ENCODE assay signal across 10 mouse cellular contexts in genomic region chr2:152905036-152905829, GRCm38 (mm10). TPM values are rescaled to one million over a fixed set of nuclear protein-coding genes. Genes with fewer than 3 reads are reported as not detected.
DNase-seq lines count a peak whose midpoint lies in the region; ATAC-seq lines count a peak whose summit lies in the region.
"Had no signal": no experiment of that assay in that cellular context is flagged by ENCODE, and none has a peak within 500 bp of the region (broad histone marks: within the 10 kb centered on the region; RNA-seq: fewer than 3 reads in every experiment).

No protein-coding gene starts in this region.

- H3K27ac ChIP-seq in heart, embryonic 15.5 days: peak overlapping the region; percentile 82

- peak overlapping the region; percentile 12 for H3K4me2 ChIP-seq in heart, embryonic 15.5 days

- 31% methylated on average over 11 of the region's 11 CpGs for WGBS in heart, embryonic 15.5 days

- H3K4me3 ChIP-seq in heart, embryonic 15.5 days: no peak overlapping the region

- H3K9ac ChIP-seq in heart, embryonic 15.5 days: no peak overlapping the region

- peak; percentile 7 for DNase-seq in cerebellum, adult 9-11 months
- no peak for DNase-seq in cerebellum, adult 18-20 months
- DNase-seq in lung, postnatal 10 days: peak; percentile 67
- DNase-seq in lung, postnatal 36 days: no peak
- DNase-seq in skeletal muscle tissue, adult 2 months (ENCODE audit: low read depth, low spot score): peak; percentile 97
- no peak for DNase-seq in layer of hippocampus, adult 9-10 months (ENCODE audit: low spot score)
- DNase-seq in spleen, adult 18-20 months: no peak
- DNase-seq: adrenal gland, adult 2 months had no signal

- peak; percentile 24; the same call in 1 of the 2 replicates for ATAC-seq in heart, embryonic 15.5 days (replicated peaks; ENCODE audit: insufficient number of reproducible peaks, insufficient read depth, low FRiP score, low read depth)

- peaks cover 3% of the 10 kb centered on the region for H3K27me3 ChIP-seq in heart, embryonic 15.5 days

- no peaks in the 10 kb centered on the region for H3K36me3 ChIP-seq in heart, embryonic 15.5 days

- no peaks in the 10 kb centered on the region for H3K9me3 ChIP-seq in heart, embryonic 15.5 days (replicated peaks)

- peaks cover 40% of the 10 kb centered on the region for H3K4me1 ChIP-seq in heart, embryonic 15.5 days (replicated peaks)

RNA-seq across cellular contexts. Expression of gene Mylk2, which starts 5.9 kb away (rescaled TPM):
- 0.11 and 0.15 TPM in 2 replicates for polyA plus RNA-seq in heart, embryonic 15.5 days (2015; fragmentation: Nextera tagmentation; extraction: Ambion mirVana)
- polyA plus RNA-seq: adrenal gland, adult 2 months; small intestine, adult 2 months had no signal

RNA-seq across cellular contexts. Expression of gene Foxs1, which starts 27.8 kb away (rescaled TPM):
- 6.6 and 8.3 TPM in 2 replicates for polyA plus RNA-seq in heart, embryonic 15.5 days (2015; fragmentation: Nextera tagmentation; extraction: Ambion mirVana)

RNA-seq across cellular contexts. Expression of gene Dusp15, which starts 46.3 kb away (rescaled TPM):
- polyA plus RNA-seq in heart, embryonic 15.5 days (2015; fragmentation: Nextera tagmentation; extraction: Ambion mirVana): 0.09 and 0.28 TPM in 2 replicates
- polyA plus RNA-seq: small intestine, adult 2 months had no signal

RNA-seq across cellular contexts. Expression of gene Ttll9, which starts 57.1 kb away (rescaled TPM):
- polyA plus RNA-seq in heart, embryonic 15.5 days (2015; fragmentation: Nextera tagmentation; extraction: Ambion mirVana): 0.26 and 0.63 TPM in 2 replicates
- polyA plus RNA-seq: small intestine, adult 2 months had no signal

RNA-seq across cellular contexts. Expression of gene Tpx2, which starts 57.5 kb away (rescaled TPM):
- 47.3 and 49.9 TPM in 2 replicates for polyA plus RNA-seq in heart, embryonic 15.5 days (2015; fragmentation: Nextera tagmentation; extraction: Ambion mirVana)

Comparison
In these comparisons a context has a peak if more than half of its experiments do, and no peak if none do; other contexts are left out.
1. DNase-seq: peak in cerebellum, adult 9-11 months (single experiment), lung, postnatal 10 days (single experiment) and skeletal muscle tissue, adult 2 months (single experiment); none in cerebellum, adult 18-20 months (0 of 2), lung, postnatal 36 days (single experiment), layer of hippocampus, adult 9-10 months (single experiment) and spleen, adult 18-20 months (0 of 2).